Mouse (Mus musculus) ovary, postnatal 36 days (tissue): ENCODE measurements around the gene Slain2.
A peak's percentile ranks its signal among the peaks of the same experiment; 100 is the strongest.

ENCODE experiments used
- DNase-seq: peaks from one replicate; pipeline ENCODE4 v3.0.0; 2022; ENCODE audit warnings: low spot score, mixed read lengths

The Slain2 gene

GRCm38 (mm10) chr5:72913648-72914557, at the start of gene Slain2:
Slain2 (plus strand) TSS chr5:72914304.
- DNase-seq = peak; percentile 100

GRCm38 (mm10) chr5:72864654-72865178, 49.4 kb upstream of the Slain2 start:
- no peak for DNase-seq

- DNase-seq = no peak
Measured at GRCm38 (mm10) chr5:72866260-72866905, 47.7 kb upstream of the Slain2 start.

- no peak for DNase-seq
Measured at GRCm38 (mm10) chr5:72867036-72867672, 47.0 kb upstream of the Slain2 start.

- DNase-seq = peak; percentile 95
Measured at GRCm38 (mm10) chr5:72868091-72868875, 45.8 kb upstream of the Slain2 start, which contains the start of gene Tec. Tec (minus strand) TSS chr5:72868483.

GRCm38 (mm10) chr5:72869779-72870608, 44.1 kb upstream of the Slain2 start:
- DNase-seq = no peak

- no peak for DNase-seq
Measured at GRCm38 (mm10) chr5:72871114-72871513, 43.0 kb upstream of the Slain2 start.

- DNase-seq = no peak
Measured at GRCm38 (mm10) chr5:72879736-72880135, 34.4 kb upstream of the Slain2 start.

GRCm38 (mm10) chr5:72881748-72882411, 32.2 kb upstream of the Slain2 start:
- DNase-seq = no peak

- DNase-seq = no peak
Measured at GRCm38 (mm10) chr5:72882412-72882765, 31.7 kb upstream of the Slain2 start.

- DNase-seq = no peak
Measured at GRCm38 (mm10) chr5:72883706-72884105, 30.4 kb upstream of the Slain2 start.

GRCm38 (mm10) chr5:72886458-72887222, 27.5 kb upstream of the Slain2 start:
- DNase-seq = no peak

- no peak for DNase-seq
Measured at GRCm38 (mm10) chr5:72888260-72888659, 25.8 kb upstream of the Slain2 start.

GRCm38 (mm10) chr5:72891534-72891933, 22.6 kb upstream of the Slain2 start:
- DNase-seq = peak; percentile 37

GRCm38 (mm10) chr5:72893987-72894386, 20.1 kb upstream of the Slain2 start:
- no peak for DNase-seq

GRCm38 (mm10) chr5:72895261-72895660, 18.8 kb upstream of the Slain2 start:
- no peak for DNase-seq

- no peak for DNase-seq
Measured at GRCm38 (mm10) chr5:72896478-72897279, 17.4 kb upstream of the Slain2 start.

GRCm38 (mm10) chr5:72897998-72898397, 16.1 kb upstream of the Slain2 start:
- DNase-seq = no peak

- no peak for DNase-seq
Measured at GRCm38 (mm10) chr5:72899255-72899654, 14.8 kb upstream of the Slain2 start.
